Mouse (Mus musculus): ENCODE data around the gene Pax1. TPM values are rescaled to one million over a fixed set of nuclear protein-coding genes. Genes with fewer than 3 reads are reported as not detected.

Pax1 gene
- total RNA-seq (2015; ENCODE audit: low replicate concordance) (not detected in 2 replicates), total RNA-seq (2017; ENCODE audit: low replicate concordance) (not detected in 2 replicates)

DNA sequence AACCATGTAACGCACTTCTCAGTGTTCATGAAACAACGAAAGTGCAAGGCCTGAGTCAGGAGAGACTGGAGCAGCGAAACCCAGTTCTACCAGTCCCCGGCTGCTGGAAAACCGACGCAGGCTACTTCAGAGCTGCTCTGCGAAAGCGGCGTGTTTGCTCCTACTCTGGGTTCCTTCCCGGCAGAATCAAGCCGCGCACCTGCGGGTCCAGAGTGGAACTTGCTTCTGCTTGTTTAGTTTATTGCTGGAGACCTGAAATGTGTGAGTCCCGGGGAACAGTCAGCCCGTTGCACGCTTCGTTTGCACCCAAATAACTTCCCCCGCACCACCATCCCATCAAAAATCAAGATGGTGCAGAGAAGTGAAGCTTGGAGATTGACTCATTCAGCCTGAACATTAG lies at the start of gene Pax1:
Gene Pax1, plus strand, starts transcription at position 345 of the 400 bp plus-strand sequence.
- ATAC-seq (replicated peaks; ENCODE audit: low FRiP score, poor library complexity, severe bottlenecking) = no peak

- ATAC-seq (replicated peaks; ENCODE audit: low FRiP score, poor library complexity, severe bottlenecking) = 0 out of 2 replicates have a peak, but pooled peaks have one; percentile 30
These were observed 40.7 kb upstream of the Pax1 start for GRCm38 (mm10) chr2:147321036-147321435.

DNA sequence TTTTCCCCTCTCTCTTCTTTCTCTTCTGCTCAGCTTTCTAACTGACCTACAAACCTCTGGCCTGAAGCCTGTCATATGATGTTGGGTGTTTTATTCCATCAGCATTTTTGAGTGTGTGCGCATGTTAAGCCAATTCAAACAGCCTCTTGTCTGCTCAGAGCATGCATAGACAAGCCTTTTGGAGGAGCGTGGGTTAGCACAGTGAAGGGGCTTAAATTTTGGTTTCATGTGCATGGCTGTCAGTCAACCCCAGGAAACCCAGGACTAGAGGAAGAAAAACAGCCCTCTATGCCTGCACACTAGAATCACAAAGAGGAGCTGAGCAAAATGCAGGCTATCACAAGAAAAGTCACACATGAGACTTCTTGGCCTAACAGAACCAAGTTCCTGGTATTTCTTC lies 36.5 kb upstream of the Pax1 start:
- ATAC-seq (replicated peaks; ENCODE audit: low FRiP score, poor library complexity, severe bottlenecking) = no peak

GRCm38 (mm10) chr2:147332731-147333130 lies 29.0 kb upstream of the Pax1 start:
- no peak for ATAC-seq (replicated peaks; ENCODE audit: low FRiP score, poor library complexity, severe bottlenecking)

- ATAC-seq (replicated peaks; ENCODE audit: low FRiP score, poor library complexity, severe bottlenecking) = no peak
These were observed 23.0 kb upstream of the Pax1 start for GRCm38 (mm10) chr2:147338729-147339128.

DNA sequence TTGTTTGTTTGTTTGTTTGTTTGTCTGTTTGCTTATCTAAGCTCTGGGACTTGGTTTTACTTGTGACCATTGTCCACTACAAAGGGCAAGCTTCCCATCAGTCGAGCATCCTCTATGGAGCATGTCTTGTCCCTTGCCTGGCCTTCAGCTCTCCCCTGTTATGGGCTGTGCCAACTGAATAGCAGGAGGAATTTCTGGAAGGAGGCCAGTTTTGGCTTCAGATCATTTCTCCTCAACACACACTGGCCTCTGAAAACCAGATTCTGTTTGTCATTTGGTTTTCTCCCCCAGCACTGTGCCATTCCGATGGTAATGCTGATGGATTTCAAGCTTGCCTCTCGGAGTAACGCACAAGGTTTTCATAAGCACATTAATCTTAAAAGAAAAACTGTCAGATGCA lies 21.9 kb upstream of the Pax1 start:
- ATAC-seq (replicated peaks; ENCODE audit: low FRiP score, poor library complexity, severe bottlenecking) = no peak

DNA sequence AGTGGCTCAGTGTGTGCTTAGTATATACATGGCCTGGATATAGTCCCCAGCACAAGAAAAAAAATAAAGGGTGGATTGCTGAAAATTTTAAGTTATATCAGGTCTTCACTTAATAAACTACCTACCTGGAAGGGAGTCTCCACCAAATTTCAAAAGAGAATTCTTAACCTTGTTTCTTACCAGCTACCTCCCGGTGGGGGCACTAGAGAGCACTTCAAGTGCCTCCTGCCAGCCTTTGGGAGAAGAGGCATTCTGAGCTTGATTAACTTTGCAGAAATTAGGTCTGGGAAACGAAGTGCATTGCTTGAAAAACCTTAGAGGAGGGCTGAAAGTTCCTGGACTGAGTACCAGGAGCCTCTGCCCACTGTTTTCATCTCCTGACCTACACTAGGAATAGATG lies 19.5 kb upstream of the Pax1 start:
- ATAC-seq (replicated peaks; ENCODE audit: low FRiP score, poor library complexity, severe bottlenecking) = no peak

DNA sequence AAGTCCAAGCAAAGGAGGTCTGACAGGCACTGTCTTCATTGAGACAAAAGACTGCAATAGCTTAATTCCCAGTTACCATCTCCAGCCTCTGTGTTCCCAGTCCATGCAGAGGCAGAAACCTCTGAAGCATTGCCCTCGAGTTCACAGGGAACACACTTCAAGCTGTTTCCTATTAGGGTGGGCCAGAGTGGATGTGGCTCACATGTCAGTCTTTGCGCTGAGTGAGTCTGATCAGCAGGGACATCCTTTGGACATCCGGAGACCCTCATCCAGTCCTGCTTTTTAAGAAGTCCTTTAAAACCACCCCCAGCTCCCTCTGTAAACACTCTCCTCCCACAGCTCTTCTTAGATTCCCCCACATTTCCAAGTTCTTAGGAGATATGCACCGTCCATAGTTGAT lies 2.0 kb upstream of the Pax1 start:
- no peak for ATAC-seq (replicated peaks; ENCODE audit: low FRiP score, poor library complexity, severe bottlenecking)

DNA sequence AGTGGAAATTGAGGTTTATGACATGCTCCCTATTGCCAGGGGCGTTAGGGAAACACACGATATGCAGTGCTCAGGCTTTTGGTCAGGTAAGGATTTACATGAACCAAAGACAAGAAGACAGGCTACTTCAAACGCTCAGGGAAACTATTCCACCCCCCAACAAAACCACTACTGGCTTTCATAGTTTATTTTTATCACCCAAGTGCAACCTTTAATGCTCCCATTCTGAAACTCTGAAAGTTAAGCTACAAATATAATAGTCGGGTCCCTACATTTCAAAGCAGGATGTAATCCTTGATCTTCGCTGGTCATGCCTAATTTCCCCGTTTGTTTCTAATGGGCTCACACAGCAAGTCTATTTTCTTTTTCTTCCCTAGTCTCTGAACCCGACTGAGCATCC lies 1.3 kb upstream of the Pax1 start:
- ATAC-seq (replicated peaks; ENCODE audit: low FRiP score, poor library complexity, severe bottlenecking) = no peak

DNA sequence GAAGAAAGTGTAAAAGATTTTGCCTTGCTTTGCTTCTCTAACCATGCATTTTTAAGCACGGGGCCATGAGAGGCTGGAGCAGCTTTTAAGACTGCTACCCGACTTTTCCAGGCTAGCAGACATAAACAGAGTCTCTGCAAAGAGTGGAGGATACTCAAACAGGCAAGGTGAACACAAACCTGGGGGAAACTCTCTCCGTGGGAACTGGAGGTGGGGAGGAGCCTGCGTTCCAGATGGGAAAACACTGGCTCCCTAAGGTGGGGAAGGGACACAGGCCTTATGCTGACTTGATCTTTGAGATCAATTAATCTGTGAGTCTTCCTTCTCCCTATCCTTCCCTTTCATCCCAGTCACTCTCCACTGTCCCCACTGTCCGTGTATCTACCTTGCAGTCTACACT lies 869 bp upstream of the Pax1 start:
- no peak for ATAC-seq (replicated peaks; ENCODE audit: low FRiP score, poor library complexity, severe bottlenecking)

DNA sequence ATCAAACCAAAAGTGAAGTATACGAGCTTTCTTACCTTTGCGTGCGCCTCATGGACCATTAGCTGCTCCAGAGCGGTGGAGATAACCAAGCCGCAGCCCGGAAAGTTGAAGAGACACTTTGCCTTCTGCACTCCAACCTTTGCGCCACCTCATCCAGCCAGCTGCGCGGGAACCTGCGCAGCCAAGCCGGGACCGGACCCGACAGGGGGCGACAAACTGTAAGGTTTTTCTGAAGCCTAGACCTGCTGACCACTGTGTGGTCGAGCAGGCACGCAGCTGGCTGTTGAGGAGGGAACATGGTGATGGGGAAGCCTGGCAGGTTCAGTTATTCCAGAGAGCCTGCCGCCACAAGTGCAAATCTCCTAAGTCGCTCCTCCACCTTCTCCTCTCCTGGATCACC lies 591 bp downstream of the Pax1 start:
- ATAC-seq (replicated peaks; ENCODE audit: low FRiP score, poor library complexity, severe bottlenecking) = no peak

GRCm38 (mm10) chr2:147363401-147364130 lies 1.8 kb downstream of the Pax1 start:
- no peak for ATAC-seq (replicated peaks; ENCODE audit: low FRiP score, poor library complexity, severe bottlenecking)

GRCm38 (mm10) chr2:147364198-147364597 lies 2.5 kb downstream of the Pax1 start:
- ATAC-seq (replicated peaks; ENCODE audit: low FRiP score, poor library complexity, severe bottlenecking) = no peak

DNA sequence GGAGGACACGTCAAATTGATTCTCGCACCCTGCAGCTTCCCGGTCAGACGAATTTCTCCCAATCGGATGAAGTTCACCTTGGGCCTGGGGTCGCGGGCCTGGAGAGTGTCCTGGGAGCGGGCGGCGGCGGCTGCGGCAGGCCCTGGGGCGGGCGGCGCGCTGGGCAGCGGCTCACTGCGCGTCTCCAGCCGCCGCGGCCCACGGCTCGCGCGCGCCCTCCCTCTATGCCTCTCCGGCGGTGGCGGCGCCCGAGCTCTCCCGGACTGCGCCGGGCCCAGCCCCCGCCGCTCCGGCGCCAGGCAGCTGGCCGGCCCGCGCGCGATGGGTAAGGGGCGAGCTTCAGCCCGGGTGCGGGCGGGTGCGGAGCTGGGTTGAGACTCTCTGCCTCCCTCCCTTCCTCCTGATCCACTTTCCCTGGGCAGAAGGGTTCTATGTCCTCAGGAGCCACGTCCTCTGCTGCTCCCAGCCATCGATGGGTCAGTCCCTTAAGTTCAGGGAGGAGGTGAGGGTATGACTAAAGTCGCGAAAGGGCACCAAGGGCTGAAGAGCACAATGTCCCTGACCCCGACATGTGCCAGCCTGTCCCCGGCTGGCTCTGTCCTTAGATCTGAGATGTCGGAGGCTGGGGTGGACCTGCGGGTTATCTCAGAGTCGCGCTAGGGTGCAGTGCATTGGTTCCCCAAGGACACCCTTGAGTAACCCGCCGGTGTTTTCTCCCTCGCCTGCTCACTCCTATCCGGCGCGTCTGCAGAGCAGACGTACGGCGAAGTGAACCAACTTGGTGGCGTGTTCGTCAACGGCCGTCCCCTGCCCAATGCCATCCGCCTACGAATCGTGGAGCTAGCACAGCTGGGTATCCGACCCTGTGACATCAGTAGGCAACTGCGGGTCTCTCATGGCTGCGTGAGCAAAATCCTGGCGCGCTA lies 3.5 kb downstream of the Pax1 start:
- no peak for ATAC-seq (replicated peaks; ENCODE audit: low FRiP score, poor library complexity, severe bottlenecking)

GRCm38 (mm10) chr2:147365908-147366630 lies 4.3 kb downstream of the Pax1 start:
- ATAC-seq (replicated peaks; ENCODE audit: low FRiP score, poor library complexity, severe bottlenecking) = no peak

DNA sequence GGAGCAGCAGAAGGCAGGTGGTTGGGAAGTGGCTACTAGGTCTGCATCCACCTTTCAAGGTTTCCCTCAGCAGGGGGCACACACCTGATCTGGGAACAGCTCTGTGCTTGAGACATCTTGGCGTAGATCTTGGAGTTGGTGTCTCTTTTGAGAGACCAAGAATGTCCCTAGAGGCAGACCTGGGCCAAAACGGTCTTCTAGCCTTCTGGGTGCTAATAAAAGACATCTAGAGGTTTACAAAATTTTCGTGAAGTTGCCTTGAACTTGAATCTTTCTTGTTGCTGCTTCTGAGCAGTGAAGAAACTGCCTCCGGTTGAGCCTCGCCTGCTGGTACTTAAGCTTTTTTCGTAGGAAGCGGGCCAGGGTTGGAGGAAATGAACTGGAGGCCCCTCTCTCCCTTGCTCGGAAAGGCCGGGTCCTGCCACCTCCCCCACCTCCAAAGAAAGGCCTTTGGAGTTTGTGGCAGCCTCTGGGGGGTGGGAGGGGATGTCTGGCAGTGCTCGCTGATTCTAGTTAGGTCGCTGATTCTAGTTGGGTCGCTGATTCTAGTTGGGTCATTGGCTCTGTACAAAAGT lies 5.6 kb downstream of the Pax1 start:
- ATAC-seq (replicated peaks; ENCODE audit: low FRiP score, poor library complexity, severe bottlenecking) = no peak

- ATAC-seq (replicated peaks; ENCODE audit: low FRiP score, poor library complexity, severe bottlenecking) = no peak
These were observed 6.3 kb downstream of the Pax1 start for GRCm38 (mm10) chr2:147367911-147368591.

- no peak for ATAC-seq (replicated peaks; ENCODE audit: low FRiP score, poor library complexity, severe bottlenecking)
These were observed 7.8 kb downstream of the Pax1 start for GRCm38 (mm10) chr2:147369561-147369960.

DNA sequence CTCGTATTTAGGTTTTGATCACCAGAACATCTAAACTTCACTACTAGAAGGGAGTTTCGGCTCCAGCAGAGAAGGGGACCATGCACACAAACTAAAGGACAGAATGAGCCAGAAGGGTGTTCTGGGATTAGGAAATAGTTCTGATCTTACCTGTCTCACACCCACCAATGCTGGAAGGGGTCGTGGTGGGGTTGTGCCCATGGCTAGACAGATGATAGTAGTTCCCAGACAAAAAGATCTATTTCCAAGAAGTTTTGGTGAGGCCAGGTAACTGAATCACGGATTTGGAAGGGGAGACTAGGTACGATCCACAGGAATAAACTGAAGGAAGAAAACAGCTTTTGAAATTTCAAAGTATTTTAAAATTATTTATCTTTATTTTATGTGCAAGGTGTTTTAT lies 8.4 kb downstream of the Pax1 start:
- ATAC-seq (replicated peaks; ENCODE audit: low FRiP score, poor library complexity, severe bottlenecking) = no peak

Data from erythroid progenitor cell, adult 5-6 weeks (primary cell).